ENCODE assay signal across 17 mouse cellular contexts in the genomic region with DNA sequence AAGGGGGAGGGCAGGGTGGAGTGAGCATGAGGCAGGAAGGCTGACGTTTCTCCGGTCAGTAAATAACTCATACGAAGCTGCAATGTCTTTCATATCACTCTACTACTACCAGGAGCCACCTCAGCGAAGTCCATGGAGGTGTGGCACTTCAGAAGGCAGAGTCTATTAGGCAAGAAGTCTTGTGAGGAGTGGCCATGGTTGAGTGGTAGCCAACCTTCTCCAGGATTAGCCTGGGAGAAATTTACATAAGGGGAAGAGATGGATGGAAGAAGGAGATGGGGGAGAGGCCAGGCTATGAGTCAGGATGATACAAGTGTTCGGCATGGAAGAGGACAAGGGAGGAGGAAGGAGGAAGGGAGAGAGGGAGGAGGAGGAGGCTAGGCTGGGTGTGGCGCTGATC.
"Had no signal": no experiment of that assay in that cellular context is flagged by ENCODE, and none has a peak within 500 bp of the region (broad histone marks: within the 10 kb centered on the region; RNA-seq: fewer than 3 reads in every experiment).

No protein-coding gene starts in this region.

- H3K9me3 ChIP-seq: limb, embryonic 10.5 days; limb, embryonic 13.5 days; liver, embryonic 13.5 days; midbrain, embryonic 12.5 days; midbrain, embryonic 15.5 days; neural tube, embryonic 13.5 days; stomach, embryonic 15.5 days had no signal

- H3K36me3 ChIP-seq: limb, embryonic 10.5 days; limb, embryonic 13.5 days; liver, embryonic 13.5 days; midbrain, embryonic 12.5 days; midbrain, embryonic 15.5 days; neural tube, embryonic 13.5 days; stomach, embryonic 15.5 days had no signal

- H3K9ac ChIP-seq: limb, embryonic 13.5 days; liver, embryonic 13.5 days; midbrain, embryonic 12.5 days; midbrain, embryonic 15.5 days; neural tube, embryonic 13.5 days; stomach, embryonic 15.5 days had no signal

- H3K27ac ChIP-seq: limb, embryonic 10.5 days; limb, embryonic 13.5 days; liver, embryonic 13.5 days; midbrain, embryonic 12.5 days; midbrain, embryonic 15.5 days; neural tube, embryonic 13.5 days; stomach, embryonic 15.5 days had no signal

- H3K4me1 ChIP-seq: midbrain, embryonic 12.5 days; midbrain, embryonic 15.5 days; neural tube, embryonic 13.5 days had no signal

- H3K27me3 ChIP-seq: limb, embryonic 13.5 days; liver, embryonic 13.5 days; midbrain, embryonic 12.5 days; midbrain, embryonic 15.5 days; neural tube, embryonic 13.5 days; stomach, embryonic 15.5 days had no signal

- H3K4me3 ChIP-seq: limb, embryonic 10.5 days; limb, embryonic 13.5 days; liver, embryonic 13.5 days; midbrain, embryonic 12.5 days; midbrain, embryonic 15.5 days; neural tube, embryonic 13.5 days; stomach, embryonic 15.5 days had no signal

- DNase-seq: kidney, adult 18-20 months; kidney, adult 9 months; kidney, postnatal 14 days; kidney, postnatal 4 days; liver, embryonic 13.5 days; lung, adult 2 months; retina, postnatal 1 day; right cerebral cortex, postnatal 25 days; spleen, adult 18-20 months; thymus, adult 18-20 months; thymus, postnatal 14 days had no signal

- H3K4me2 ChIP-seq: limb, embryonic 13.5 days; liver, embryonic 13.5 days; midbrain, embryonic 12.5 days; midbrain, embryonic 15.5 days; neural tube, embryonic 13.5 days; stomach, embryonic 15.5 days had no signal

- ATAC-seq: midbrain, embryonic 15.5 days had no signal
